Comparison of ENCODE assay signal across 9 mouse cellular contexts in the genomic region with DNA sequence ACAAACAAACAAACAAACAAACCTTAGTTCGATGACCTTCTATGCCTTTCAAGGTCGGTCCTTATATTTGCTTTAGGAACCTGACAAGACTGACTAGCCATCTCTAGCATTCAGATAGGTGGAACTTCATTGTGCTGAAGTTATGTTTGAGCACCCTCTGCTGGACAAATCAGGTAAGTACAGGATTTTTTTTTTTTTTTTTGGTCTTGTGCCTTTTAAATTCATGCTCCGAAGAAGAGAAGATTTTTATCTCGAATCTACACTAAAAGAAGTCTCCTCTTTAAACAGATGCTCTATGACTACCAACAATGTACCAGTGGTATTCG. TPM values are rescaled to one million over a fixed set of nuclear protein-coding genes. Genes with fewer than 3 reads are reported as not detected.
DNase-seq lines count a peak whose midpoint lies in the region; ATAC-seq and TF ChIP-seq lines count a peak whose summit lies in the region.
"Had no signal": no experiment of that assay in that cellular context is flagged by ENCODE, and none has a peak within 500 bp of the region (broad histone marks: within the 10 kb centered on the region; RNA-seq: fewer than 3 reads in every experiment).

No protein-coding gene starts in this region.

- no peak overlapping the region for H3K9ac ChIP-seq in heart, embryonic 11.5 days (ENCODE audit: low read depth, low read length)
- H3K9ac ChIP-seq in heart, embryonic 12.5 days, result no peak overlapping the region

- H3K79me2 ChIP-seq in myocyte (ENCODE audit: control insufficient read depth, insufficient read depth), result no peaks in the 10 kb centered on the region

- ATAC-seq in heart, embryonic 11.5 days (replicated peaks; ENCODE audit: insufficient number of reproducible peaks, low FRiP score, low TSS enrichment), result no peak
- ATAC-seq in heart, embryonic 12.5 days (ENCODE audit: insufficient number of reproducible peaks, low FRiP score), result no peak

- no peak overlapping the region for H3ac ChIP-seq in myocyte (ENCODE audit: control insufficient read depth, insufficient read length)

- H3K9me3 ChIP-seq in heart, embryonic 11.5 days (replicated peaks; ENCODE audit: control insufficient read depth, low read length), result peaks cover 3% of the 10 kb centered on the region; the same call in 1 of the 2 replicates
- peaks cover 4% of the 10 kb centered on the region; the same call in 1 of the 2 replicates for H3K9me3 ChIP-seq in heart, embryonic 12.5 days (replicated peaks)

- WGBS in heart, embryonic 11.5 days (ENCODE audit: insufficient replicate concordance), result 6% methylated on average over 5 of the region's 5 CpGs
- WGBS in heart, embryonic 12.5 days, result 7% methylated on average over 5 of the region's 5 CpGs

- no peak overlapping the region for H3K27ac ChIP-seq in heart, embryonic 11.5 days (ENCODE audit: low read depth, low read length)
- H3K27ac ChIP-seq in heart, embryonic 12.5 days (ENCODE audit: poor library complexity, severe bottlenecking), result no peak overlapping the region

- no peak overlapping the region for H3K4me3 ChIP-seq in heart, embryonic 11.5 days (ENCODE audit: low read depth, low read length)
- no peak overlapping the region for H3K4me3 ChIP-seq in myocyte
- no peak overlapping the region for H3K4me3 ChIP-seq in heart, embryonic 12.5 days

- no peaks in the 10 kb centered on the region for H3K4me1 ChIP-seq in heart, embryonic 11.5 days (ENCODE audit: control insufficient read depth, insufficient read depth, low read length)
- no peaks in the 10 kb centered on the region for H3K4me1 ChIP-seq in heart, embryonic 12.5 days (replicated peaks)

- peak; percentile 9 for DNase-seq in heart, adult 11 months
- DNase-seq in lung, postnatal 10 days, result peak; percentile 33
- no peak for DNase-seq in lung, postnatal 4 days
- DNase-seq in c-Kit-positive CD71-positive TER-119-positive erythroid progenitor cells, embryonic 14.5 days (ENCODE audit: low spot score), result peak; percentile 62
- no peak for DNase-seq in adrenal gland, adult 2 months

- no peaks in the 10 kb centered on the region for H3K36me3 ChIP-seq in heart, embryonic 11.5 days (ENCODE audit: control insufficient read depth, insufficient read depth, low read length)
- no peaks in the 10 kb centered on the region for H3K36me3 ChIP-seq in myocyte (ENCODE audit: control insufficient read depth, insufficient read depth)
- no peaks in the 10 kb centered on the region for H3K36me3 ChIP-seq in heart, embryonic 12.5 days

- H3K27me3 ChIP-seq in heart, embryonic 11.5 days (ENCODE audit: control insufficient read depth, insufficient read depth, low read length), result no peaks in the 10 kb centered on the region
- peaks cover 58% of the 10 kb centered on the region for H3K27me3 ChIP-seq in myocyte (ENCODE audit: control insufficient read depth, insufficient read depth, insufficient read length)
- peaks cover 5% of the 10 kb centered on the region; the same call in 1 of the 2 replicates for H3K27me3 ChIP-seq in heart, embryonic 12.5 days (replicated peaks)

- no peak for TF ChIP-seq POLR2A in myocyte (IDR thresholded peaks at IDR 0.05; ENCODE audit: insufficient read length, low read depth)

- no peak overlapping the region for H3K4me2 ChIP-seq in heart, embryonic 11.5 days
- H3K4me2 ChIP-seq in myocyte (ENCODE audit: low read depth), result peak overlapping the region; percentile 20
- H3K4me2 ChIP-seq in heart, embryonic 12.5 days, result no peak overlapping the region

TF ChIP-seq in myocyte, 11 proteins besides CTCF, POLR2A, EP300 and RAD21:
- TF ChIP-seq MYOG (IDR thresholded peaks at IDR 0.05; ENCODE audit: control insufficient read depth in 1 of 3, insufficient read depth in 1 of 3, insufficient read length in 2 of 3, low read depth in 2 of 3), result no peak
- no peak for TF ChIP-seq MYOD1 (IDR thresholded peaks at IDR 0.05; ENCODE audit: control insufficient read depth in 1 of 3, insufficient read length in 2 of 3, low read depth in 2 of 3)
- no peak for TF ChIP-seq TCF3 (IDR thresholded peaks at IDR 0.05; ENCODE audit: insufficient read length, low read depth)

RNA-seq across cellular contexts. Expression of a gene that starts 10.9 kb away (rescaled TPM):
- polyA plus RNA-seq in heart, embryonic 11.5 days (2014; fragmentation: Nextera tagmentation; extraction: Ambion mirVana), result 8.7 and 12.9 TPM in 2 replicates
- polyA plus RNA-seq in myocyte (2012; fragmentation: generic; extraction: Trizol), result 11.1 TPM
- 10 to 100 TPM in 1 of 2 experiments, 1 to 10 TPM in 1; 9.7 to 11.0 TPM for total RNA-seq in adrenal gland, adult 2 months (2021)
- polyA plus RNA-seq in adrenal gland, adult 2 months (2012; rRNA removed), result 6.2 and 8.1 TPM in 2 replicates
- polyA plus RNA-seq in heart, embryonic 12.5 days (2016; fragmentation: Nextera tagmentation; extraction: Ambion mirVana), result 13.6 and 14.5 TPM in 2 replicates

RNA-seq across cellular contexts. Expression of a gene that starts 18.6 kb away (rescaled TPM):
- 1.9 and 3.7 TPM in 2 replicates for polyA plus RNA-seq in heart, embryonic 11.5 days (2014; fragmentation: Nextera tagmentation; extraction: Ambion mirVana)
- polyA plus RNA-seq in myocyte (2012; fragmentation: generic; extraction: Trizol), result not detected
- 1 to 10 TPM in 1 of 2 experiments, under 1 TPM in 1; 0.35 to 1.2 TPM for total RNA-seq in adrenal gland, adult 2 months (2021)
- polyA plus RNA-seq in adrenal gland, adult 2 months (2012; rRNA removed), result 0.04 and 0.07 TPM in 2 replicates
- 1.9 and 2.1 TPM in 2 replicates for polyA plus RNA-seq in heart, embryonic 12.5 days (2016; fragmentation: Nextera tagmentation; extraction: Ambion mirVana)

RNA-seq across cellular contexts. Expression of a gene that starts 35.0 kb away (rescaled TPM):
- not detected in 2 replicates for polyA plus RNA-seq in heart, embryonic 11.5 days (2014; fragmentation: Nextera tagmentation; extraction: Ambion mirVana)
- not detected for polyA plus RNA-seq in myocyte (2012; fragmentation: generic; extraction: Trizol)
- total RNA-seq in adrenal gland, adult 2 months (2021), result not detected
- not detected in 2 replicates for polyA plus RNA-seq in adrenal gland, adult 2 months (2012; rRNA removed)
- not detected in 2 replicates for polyA plus RNA-seq in heart, embryonic 12.5 days (2016; fragmentation: Nextera tagmentation; extraction: Ambion mirVana)
- polyA plus RNA-seq: spleen, adult 2 months had no signal

Comparison
In these comparisons a context has a peak if more than half of its experiments do, and no peak if none do; other contexts are left out.
1. DNase-seq: peak in heart, adult 11 months (single experiment), lung, postnatal 10 days (single experiment) and c-Kit-positive CD71-positive TER-119-positive erythroid progenitor cells, embryonic 14.5 days (single experiment); none in lung, postnatal 4 days (0 of 2) and adrenal gland, adult 2 months (single experiment).